Mouse (Mus musculus): ENCODE data around the gene Gpx8.
A peak's percentile ranks its signal among the peaks of the same experiment; 100 is the strongest.

The Gpx8 gene

DNA sequence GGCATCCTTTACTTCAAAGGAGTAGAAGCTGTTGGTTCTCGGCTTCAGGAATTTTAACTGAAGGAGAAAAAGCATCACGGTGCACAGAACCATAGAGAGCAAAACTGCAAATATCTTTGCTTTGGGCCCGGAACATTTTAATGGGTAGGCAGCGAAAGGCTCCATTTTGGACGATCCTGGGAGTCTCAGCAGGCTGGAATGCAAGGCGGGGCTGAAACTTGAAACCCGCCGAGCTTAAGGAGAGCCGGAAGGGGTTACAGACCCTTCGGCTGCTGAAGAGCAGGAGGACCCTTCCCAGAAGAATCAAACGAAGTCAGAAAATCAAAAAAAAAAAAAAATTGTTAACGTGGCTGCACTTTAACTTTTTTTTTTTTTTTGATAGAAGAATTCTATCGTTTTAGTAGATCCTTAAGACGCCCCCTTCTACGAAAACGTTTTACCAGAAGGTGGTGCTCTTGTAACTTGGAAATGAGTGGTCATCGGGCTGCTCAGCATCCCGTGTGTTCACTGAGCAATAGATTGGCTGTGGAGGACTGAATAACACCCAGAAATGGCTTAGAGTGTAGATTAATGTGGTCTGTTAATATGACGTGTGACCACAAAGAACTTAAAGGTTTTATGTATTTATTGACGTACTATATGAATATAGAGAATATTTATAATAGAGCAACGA lies at the start of gene Gpx8:
Gpx8 (minus strand) TSS at position 200 of the 673 bp plus-strand sequence.
- peak; percentile 55 to 69 for DNase-seq

DNA sequence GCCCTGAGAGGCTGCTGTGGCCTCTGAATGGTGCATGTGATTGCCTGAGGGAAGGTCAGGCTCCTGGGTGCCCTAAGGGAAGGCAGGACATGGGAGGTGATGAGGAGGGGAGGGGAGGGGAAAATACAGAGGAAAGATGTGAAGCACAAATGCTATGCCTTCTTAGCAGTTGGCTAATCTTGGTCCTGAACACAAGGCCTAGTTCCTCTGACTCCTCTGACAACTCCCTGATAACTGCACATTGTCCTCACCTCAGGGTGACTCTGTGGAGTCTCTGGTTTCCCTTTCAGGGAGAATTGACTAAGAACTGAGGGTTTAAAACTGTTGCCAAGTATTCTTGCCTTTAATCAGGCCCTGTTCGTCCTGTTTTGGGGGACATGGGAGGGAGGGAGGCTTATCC lies 48.4 kb upstream of the Gpx8 start:
- DNase-seq = no peak

DNA sequence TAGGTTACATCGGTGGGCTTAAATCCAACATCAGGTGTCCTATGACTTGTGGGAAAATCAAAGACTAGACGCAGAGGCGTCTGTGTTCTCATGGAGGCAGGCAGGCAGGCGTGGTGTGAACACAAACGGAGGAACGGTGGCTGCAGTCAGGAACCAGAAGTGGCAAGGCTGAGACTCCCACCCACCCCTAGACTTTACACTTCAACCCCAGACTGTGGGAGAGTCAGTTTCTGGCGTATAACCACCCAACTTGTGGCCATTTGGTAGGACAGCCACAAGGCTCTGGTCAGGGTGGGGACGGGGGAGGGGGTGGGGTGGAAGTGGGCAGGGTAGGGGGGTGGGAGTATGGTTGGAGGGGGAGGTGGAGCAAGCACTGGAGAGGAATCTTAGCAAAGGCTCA lies 44.3 kb upstream of the Gpx8 start:
- DNase-seq = no peak

DNA sequence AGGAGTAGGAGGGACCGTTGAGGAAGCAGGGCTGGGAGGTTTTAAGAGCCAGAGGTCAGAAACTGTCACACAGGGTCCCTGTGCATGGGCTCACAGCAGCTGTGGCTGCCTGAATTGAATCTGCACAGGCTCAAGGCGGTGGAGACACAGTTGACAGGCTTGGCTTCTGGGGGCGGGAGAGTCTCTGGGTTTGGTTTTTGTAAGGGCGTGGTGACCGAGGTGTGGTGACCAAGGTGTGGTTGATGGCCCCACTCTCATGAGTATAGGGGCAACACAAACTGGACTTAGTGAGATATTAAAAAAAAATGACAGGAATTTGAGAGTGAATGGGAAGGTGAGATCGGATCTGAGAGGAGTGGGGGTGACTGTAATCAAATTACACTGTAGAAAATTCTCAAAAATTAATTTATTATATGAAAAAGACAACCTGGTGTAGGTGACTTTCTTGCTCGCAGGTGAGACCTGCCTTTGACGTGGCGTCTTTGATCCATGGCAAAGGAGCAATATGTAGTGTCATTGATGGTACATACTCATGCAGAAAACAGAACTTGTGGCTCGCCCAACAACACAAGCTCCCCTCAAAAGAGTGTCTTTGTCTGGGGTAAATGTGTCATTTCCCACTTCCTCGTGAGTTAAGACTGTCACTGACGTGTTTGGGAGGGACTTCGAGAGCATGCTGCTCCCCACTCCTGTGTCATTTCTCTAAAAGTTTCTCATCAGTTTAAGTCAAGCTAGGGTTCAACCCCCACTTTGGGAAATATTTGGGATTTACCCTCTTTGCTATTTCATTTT lies 41.2 kb upstream of the Gpx8 start:
- DNase-seq = no peak

DNA sequence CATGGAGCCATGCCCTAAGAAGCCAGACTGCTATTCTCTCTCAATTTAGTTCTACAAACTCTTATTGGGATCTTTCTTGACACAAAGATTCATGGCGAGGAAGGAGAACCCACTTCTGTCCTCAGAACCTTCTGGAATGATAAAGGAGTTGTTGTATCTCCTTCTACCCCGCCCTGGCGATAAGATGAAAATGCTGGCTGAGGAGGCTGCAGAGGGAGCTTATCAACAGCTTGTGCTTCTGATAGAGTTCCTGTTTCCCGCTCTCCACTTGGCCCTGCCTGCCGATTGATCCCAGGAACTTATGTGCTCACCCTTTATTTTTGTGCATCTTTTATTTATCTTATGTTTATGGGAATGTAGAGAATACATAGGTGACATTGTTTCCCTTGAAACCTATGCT lies 38.5 kb upstream of the Gpx8 start:
- DNase-seq = no peak

DNA sequence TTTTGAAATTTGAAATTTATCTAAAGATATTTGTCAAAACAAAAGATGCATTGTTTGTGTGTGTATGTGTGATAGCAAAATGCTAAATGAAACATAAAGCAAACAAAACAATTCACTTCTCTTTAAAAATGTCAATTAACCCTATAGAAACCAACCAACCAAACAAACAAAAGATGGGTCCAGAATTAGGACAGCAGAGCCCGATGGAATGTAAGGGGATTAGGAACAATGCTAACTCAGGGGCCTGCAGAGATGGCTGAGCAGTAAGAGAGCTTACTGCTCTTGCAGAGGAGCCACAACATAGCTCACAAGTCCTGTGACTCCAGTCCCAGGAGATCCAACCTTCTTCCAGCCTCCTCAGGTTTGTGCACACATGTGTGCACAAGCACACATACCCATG lies 35.9 kb upstream of the Gpx8 start:
- no peak for DNase-seq

DNA sequence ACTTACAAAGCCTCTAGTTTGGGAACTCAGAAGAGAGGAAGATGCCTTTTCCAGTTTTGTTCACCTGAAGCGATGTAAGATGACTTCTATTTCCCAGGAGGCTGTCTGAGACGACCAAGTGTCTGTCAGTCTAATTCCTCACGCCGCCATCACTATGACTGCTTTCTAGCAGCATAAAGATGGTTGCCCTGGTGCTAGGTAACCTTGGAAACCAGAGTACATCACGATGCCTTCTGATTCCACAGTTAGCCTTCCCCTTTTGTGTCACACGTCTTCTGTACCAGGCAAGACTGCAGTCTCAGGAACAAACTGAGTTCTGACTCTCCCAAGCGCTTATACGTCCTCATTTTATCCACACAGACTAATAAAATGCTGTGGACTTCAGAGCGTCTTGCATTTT lies 32.8 kb upstream of the Gpx8 start:
- DNase-seq = no peak

DNA sequence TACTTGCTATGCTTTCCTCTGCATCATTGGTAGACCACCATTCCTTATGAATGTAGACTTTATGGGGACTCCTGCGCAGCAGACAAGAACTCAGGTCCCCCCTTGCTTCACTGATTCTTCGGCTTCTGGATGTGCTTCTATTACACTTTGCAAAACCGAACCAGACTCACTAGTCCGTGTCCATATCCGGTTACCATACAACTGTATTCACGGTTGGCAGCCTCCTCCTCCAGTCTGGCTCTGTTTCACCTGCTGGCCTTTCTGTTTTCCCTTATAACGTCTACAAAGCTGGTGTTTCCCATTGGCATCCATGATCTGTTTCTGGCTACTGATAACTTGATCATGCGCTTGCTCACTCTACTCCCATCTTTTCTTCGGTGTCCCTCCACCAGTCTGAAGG lies 18.3 kb upstream of the Gpx8 start:
- DNase-seq = no peak

DNA sequence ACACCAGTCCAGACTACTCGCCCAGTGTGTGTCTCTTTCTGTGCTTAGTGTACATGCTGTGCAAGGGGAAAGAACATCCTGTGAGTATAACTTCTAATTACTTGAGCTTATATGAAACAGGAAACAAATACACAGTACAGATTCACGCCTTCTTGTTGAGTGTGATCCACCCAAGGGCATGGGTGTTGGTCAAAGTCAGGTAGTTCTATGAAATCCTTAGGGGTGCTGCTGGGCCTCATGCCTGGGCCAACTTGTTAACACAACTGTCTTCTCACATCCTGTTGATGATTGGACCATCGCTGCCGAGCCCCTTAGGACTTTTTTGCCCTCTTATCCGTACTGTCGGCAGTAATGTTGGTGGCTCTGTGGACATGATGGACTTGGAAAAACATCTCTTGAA lies 15.5 kb upstream of the Gpx8 start:
- no peak for DNase-seq

DNA sequence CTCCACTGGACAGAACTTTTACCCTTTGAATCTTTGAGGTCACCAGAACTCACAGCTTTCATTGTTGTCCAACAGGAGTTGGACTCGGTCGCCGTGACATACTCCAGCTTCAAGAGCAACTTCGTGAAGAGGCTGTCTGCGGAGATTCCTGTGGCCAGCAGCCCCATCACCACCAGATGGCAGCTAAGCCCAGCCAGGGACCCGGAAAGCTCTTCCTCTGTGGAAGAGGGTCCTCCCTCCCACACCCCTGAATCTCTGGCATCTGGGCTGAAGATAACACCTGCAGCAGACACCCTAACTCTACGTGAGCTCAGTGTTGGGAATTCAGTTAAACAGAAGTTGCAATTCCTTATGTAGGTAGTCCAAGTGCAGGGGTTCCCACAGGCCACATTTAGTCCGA lies 9.6 kb upstream of the Gpx8 start:
- DNase-seq = peak in 1 of 2 experiments; percentile 35

DNA sequence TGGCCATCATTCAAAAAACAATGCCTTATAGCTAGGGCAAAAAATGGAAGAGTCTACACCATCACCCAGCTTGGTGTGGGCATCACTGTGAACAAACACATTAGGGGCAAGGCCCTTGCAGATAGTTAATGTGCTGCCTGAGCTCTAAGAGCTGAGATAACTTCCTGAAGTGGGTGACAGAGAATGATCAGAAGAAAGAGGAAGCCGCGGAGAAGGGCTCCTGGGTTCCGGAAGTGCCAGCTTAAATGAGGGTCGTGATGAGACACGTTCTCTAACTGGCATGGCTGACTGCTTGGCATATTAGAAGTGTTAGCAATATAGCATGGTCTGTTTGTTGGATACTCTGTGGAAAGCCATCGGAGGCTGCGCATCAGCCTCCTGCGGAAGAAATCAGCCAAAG lies 8.0 kb upstream of the Gpx8 start:
- no peak for DNase-seq

DNA sequence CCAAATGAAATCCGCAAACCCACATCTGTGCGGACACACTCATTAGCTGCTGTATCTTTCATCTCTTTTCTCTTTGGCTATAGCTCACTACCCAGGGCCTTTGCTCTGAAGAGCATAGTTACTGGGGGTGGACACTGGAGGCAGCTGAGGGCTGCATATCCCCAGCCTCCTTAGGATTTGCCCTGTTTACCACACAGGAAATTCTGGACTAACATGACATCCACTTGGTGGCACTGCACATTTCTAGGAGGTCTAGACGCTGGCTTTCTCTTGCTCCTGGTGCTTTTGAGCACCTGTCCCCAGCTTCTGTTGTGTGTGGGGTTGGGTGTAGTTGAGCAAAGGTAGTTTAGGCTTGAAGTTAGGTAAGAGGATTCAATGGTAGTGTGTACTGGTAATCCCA lies 1.4 kb upstream of the Gpx8 start:
- DNase-seq = no peak

DNA sequence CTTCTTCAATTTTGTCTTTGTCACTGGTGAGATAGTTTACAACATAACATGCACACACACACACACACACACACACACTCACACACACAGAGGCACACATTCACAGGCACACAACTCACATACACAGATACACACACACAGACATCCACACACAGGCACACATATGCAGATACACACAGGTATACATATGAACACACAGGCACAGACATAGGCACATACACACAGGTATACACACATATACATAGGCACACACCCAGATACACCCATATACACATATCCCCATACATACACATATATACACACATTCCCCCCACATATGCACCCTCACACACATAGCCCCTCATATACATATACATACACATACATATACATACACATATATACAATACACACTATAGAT lies 808 bp upstream of the Gpx8 start:
- no peak for DNase-seq

DNA sequence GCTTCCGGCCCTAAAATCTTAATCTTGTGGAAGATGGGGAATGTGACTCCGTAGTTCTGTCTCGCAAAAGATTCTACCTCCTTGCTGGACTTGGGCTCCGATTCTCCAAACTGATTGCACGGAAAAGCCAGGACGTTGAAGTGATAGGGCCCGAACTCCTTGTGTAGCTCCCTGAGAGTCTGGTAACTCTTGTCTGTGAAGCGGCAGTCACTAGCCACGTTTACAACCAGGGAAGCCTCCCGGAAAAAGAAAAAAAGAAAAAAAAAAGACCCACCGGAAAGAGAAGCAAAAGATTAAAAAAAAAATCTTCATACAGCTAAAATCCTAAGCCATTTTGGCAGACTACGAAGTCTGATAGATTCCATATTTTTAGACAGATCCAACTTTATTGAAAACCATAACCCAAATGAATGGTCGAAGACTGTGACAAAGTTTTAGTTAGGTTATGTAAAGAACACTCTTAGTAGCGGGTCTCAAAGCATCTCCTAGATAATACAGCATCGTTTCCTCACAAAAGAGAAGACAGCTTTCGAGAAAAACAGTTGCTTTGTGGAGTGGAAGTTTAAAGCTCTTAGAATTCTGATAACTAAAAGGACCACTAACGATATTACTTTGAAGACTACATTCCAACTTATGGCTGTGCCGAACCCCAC lies 626 bp downstream of the Gpx8 start:
- DNase-seq = no peak

DNA sequence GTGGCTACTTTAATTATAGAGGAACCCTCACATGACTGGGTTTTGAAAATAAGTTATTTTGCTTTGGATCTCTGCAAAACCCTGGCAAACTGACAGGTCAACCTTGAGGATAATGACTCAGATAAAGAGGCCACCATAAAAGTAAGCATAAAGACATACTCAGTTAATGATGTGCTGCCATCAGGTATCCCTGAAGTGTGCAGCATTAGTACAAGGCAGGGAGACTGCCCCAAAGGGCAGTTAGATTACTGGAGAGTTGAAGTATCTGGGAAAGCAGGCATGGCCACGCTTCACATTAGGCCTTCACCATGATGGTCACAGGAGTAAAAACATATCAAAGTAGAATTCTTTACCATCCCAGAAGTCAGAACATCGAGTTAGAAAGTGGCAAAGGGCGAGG lies 1.3 kb downstream of the Gpx8 start:
- no peak for DNase-seq

DNA sequence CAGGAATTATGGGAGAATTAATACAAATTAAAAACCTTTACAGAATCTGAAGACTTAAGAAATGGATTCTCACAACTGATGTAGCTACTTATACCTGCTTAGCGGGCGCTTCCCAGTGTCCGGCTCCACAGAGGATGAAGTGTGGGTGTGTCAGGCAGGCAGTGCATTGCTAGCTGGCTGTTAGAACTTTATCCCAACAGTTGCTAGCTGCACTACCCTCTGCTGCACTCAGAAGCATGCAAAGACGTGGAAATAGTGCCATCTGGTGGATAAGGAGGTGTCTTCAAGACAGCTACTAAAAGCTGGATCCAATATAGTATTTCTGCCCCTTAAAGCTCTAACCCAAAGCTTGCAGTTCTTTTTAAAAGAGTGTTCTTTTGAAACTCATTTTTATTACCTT lies 10.4 kb downstream of the Gpx8 start:
- DNase-seq = peak; percentile 79 to 89

DNA sequence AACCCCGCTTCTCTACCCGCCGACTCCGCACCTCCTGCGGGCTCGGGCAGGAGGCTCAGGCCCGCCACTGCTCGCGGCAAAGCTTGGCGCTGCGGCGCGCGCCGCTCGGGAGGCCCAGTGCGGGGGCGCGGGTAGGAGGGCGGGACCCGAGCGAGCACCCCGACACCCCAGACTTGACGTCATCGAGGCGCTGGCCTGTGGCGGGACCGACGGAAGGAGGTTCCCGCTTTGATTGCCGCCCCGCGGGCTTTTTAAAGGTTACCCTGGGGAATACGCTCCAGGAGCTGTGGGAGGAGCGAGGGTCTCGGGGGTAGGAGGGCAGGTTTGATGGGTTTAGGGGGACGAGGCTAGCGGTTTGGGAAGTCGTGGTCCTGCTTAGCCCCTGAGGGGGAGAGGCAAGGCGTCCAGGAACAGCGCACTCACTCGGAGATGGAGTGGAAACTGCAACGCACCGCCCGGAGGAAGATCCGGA lies 11.2 kb downstream of the Gpx8 start, which contains the start of gene Cdc20b:
Cdc20b (plus strand) TSS at position 162 of the 472 bp plus-strand sequence.
- DNase-seq = peak; percentile 21 to 52

DNA sequence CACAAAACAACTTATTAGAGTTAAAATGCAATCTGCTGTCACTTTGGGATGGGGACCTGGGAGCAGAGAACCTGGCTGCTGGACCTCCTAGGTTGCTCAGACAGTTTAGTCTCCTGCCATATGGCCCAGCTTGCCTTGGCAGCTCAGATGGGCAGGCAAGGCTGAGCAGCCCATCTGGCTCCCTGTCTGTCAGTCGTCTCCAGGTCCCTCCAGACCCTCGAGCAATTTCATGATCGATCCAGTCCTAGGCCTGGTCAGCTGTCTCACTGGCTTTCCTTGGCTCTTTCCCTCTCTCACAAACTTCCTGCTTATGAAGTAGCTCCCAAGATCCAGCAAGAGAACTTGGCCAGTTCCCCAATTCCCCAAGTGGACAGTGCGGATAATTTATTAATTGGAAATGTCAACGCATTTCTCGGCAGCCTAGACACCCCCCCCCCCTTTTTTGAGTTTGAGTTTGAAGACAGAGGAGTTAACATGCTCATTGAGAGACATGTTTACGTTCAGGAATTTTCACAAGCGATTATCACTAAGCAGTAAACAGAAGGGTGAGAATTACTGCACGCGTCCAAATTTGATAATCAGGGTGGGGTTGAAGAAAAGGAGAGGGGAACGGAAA lies 11.8 kb downstream of the Gpx8 start:
- DNase-seq = no peak

DNA sequence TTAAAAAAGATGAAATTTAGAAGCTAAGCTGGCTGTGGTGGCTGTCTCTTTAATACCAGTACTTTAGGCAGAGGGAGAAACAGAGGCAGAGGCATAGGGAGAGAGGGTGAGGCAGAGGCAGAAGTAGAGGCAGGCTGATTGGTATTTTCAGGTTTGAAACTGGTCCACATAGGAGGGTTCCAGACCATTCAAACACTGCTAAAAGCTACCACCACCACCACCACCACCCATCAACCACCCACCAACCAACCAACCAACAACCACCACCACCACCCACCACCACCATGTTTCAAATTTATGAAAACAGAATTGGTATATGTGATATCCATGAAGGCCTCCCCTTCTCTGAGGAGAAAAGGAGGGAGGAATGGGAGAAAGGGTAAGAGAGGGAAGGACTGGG lies 13.4 kb downstream of the Gpx8 start:
- DNase-seq = no peak

DNA sequence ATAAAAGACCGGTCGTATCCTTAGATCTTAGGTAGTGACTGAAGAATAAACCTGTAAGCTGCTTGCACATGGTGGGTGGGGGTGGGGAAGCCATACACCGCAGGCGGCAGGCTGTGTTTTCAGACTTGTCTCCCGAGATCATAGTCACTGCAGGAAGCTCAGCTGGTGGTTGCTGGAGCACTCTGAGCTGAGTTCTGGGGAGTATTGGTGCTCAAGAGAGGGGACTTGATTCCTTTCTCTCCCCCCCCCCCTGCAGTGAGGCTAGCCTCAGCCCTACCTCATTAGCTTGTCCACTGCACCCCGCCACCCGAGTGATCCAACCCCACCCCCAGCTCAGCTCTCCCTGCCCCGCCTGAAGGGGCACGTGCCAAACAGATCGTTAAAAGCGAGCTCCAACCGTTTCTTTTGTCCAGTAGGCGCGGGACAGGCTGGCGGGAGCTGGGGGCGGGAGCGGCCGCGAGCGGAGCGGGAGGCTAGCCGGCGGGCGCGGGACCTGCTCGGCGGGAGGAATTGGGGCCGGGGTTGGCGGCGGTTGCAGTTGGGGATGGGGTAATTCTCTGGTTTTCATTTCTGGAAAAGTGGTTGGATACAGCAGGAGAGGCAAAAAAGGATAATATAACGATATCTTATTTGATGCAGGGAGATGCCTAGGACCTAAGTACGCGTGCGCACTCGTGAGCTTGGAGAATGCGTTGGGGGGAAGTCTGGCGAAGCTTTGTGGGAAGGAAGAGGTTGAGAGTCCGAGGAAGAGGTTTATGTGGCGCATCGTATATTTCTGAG lies 14.2 kb downstream of the Gpx8 start:
- peak in 1 of 2 experiments; percentile 12 for DNase-seq

DNA sequence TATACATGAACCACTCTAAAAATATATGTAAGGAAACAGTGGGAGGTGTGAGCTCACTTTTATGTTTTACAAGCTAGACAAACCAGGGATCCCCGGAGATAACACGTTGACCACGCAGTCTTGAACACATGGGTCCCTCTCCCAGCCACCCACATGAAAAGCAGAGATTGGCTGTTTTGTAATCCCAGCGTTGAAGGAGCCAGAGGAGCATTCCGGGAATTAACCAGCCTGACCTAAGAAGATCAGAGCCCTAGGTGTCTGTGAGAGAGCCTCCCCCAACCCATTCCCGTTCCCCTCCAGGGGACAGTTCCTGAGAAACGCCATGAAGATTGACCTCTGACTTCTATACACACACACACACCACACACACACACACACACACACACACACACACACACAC lies 14.9 kb downstream of the Gpx8 start:
- no peak for DNase-seq
